Mouse (Mus musculus) C2C12 (cell line): Measurements from ENCODE around the gene Lrrc23. TPM values are rescaled to one million over a fixed set of nuclear protein-coding genes. Genes with fewer than 3 reads are reported as not detected.

ENCODE experiments used
- H3K27me3 ChIP-seq: one replicate; pipeline ENCODE4 v1.6.1; 2011; ENCODE audit not compliant: control insufficient read depth, insufficient read depth, insufficient read length
- H3K36me3 ChIP-seq: one replicate; pipeline ENCODE4 v1.6.1; 2011; ENCODE audit not compliant: control insufficient read depth, insufficient read depth
- H3K4me3 ChIP-seq: one replicate; pipeline ENCODE4 v1.5.1; 2011; ENCODE audit warnings: mild to moderate bottlenecking, control low read depth; ENCODE audit not compliant: poor library complexity, insufficient read depth, severe bottlenecking
- H3K79me2 ChIP-seq: one replicate; pipeline ENCODE4 v1.6.1; 2011; ENCODE audit not compliant: control insufficient read depth, insufficient read depth
- H3K79me3 ChIP-seq: one replicate; pipeline ENCODE4 v1.6.1; 2011; ENCODE audit warnings: low read depth, control low read depth
- H3ac ChIP-seq: one replicate; pipeline ENCODE3; 2011; ENCODE audit warnings: low read depth; ENCODE audit not compliant: control insufficient read depth, insufficient read length
- CEBPB ChIP-seq: IDR thresholded peaks from one replicate; pipeline ENCODE4 v1.6.1; 2011; ENCODE audit warnings: low read depth, mild to moderate bottlenecking, control low read depth, moderate library complexity
- CTCF ChIP-seq: IDR thresholded peaks from one replicate; pipeline ENCODE4 v1.5.1; 2011; ENCODE audit not compliant: control insufficient read depth, insufficient read depth, insufficient read length
- FOSL1 ChIP-seq: IDR thresholded peaks from one replicate; pipeline ENCODE4 v1.8.0; 2011; ENCODE audit warnings: mild to moderate bottlenecking, low read length; ENCODE audit not compliant: poor library complexity, insufficient read depth, severe bottlenecking
- MAX ChIP-seq: IDR thresholded peaks from one replicate; pipeline ENCODE4 v1.6.1; 2011; ENCODE audit warnings: mild to moderate bottlenecking, control low read depth
- MYOD1 ChIP-seq: IDR thresholded peaks from one replicate; pipeline ENCODE4 v1.6.1; 2011; ENCODE audit warnings: low read depth; ENCODE audit not compliant: control insufficient read depth, insufficient read length
- MYOG ChIP-seq: IDR thresholded peaks from one replicate; pipeline ENCODE4 v1.6.1; 2011; ENCODE audit not compliant: control insufficient read depth, insufficient read length; ENCODE audit errors: extremely low read depth
- USF1 ChIP-seq: IDR thresholded peaks from one replicate; pipeline ENCODE4 v1.6.1; 2011; ENCODE audit warnings: low read depth, mild to moderate bottlenecking, control low read depth, moderate library complexity
- polyA plus RNA-seq: library from polyadenylated mRNA; unstranded; fragments of >200 nt; fragmentation: generic; extraction: Trizol; gene quantifications from one replicate; pipeline ENCODE4 v1.2.1, GENCODE M21; 2012; ENCODE audit warnings: missing spikeins

Gene Lrrc23
- polyA plus RNA-seq, 1 experiment, result 0.13 TPM

GRCm38 (mm10) chr6:124757909-124758848 lies 21.3 kb downstream of the Lrrc23 start:
- Histone ChIP-seq H3K36me3 (peaks cover 11% of the 10 kb centered on the region), H3K79me2 (peaks cover 38% of the 10 kb centered on the region), H3K79me3 (peaks cover 29% of the 10 kb centered on the region), H3ac (peak overlapping the region; percentile 21), H3K27me3 (no peaks in the 10 kb centered on the region), H3K4me3 (peak overlapping the region; percentile 15)
- TF ChIP-seq USF1 (no peak), CEBPB (no peak), CTCF (no peak), MYOG (no peak), FOSL1 (no peak)

- peak overlapping the region; percentile 95 for H3ac ChIP-seq
- peaks cover 19% of the 10 kb centered on the region for H3K36me3 ChIP-seq
- H3K4me3 ChIP-seq, result peak overlapping the region; percentile 15
- no peak for TF ChIP-seq MAX
- TF ChIP-seq MYOG, result no peak
- no peak for TF ChIP-seq CTCF
- TF ChIP-seq CEBPB, result no peak
- peaks cover 46% of the 10 kb centered on the region for H3K79me2 ChIP-seq
- H3K27me3 ChIP-seq, result no peaks in the 10 kb centered on the region
- peaks cover 37% of the 10 kb centered on the region for H3K79me3 ChIP-seq
These were observed 22.1 kb downstream of the Lrrc23 start for GRCm38 (mm10) chr6:124757351-124757880.

- Histone ChIP-seq H3K27me3 (no peaks in the 10 kb centered on the region), H3ac (peak overlapping the region; percentile 95), H3K79me2 (peaks cover 52% of the 10 kb centered on the region), H3K36me3 (peaks cover 25% of the 10 kb centered on the region), H3K79me3 (peaks cover 43% of the 10 kb centered on the region), H3K4me3 (peak overlapping the region; percentile 63)
- TF ChIP-seq USF1 (no peak), MYOD1 (no peak), MYOG (no peak), CTCF (no peak), CEBPB (no peak), FOSL1 (no peak), MAX (no peak)
These were observed 22.7 kb downstream of the Lrrc23 start for GRCm38 (mm10) chr6:124756652-124757350.

GRCm38 (mm10) chr6:124755831-124756595 lies 23.5 kb downstream of the Lrrc23 start, which contains the start of the genes Gm45234 and Atn1:
Gene Gm45234, minus strand, starts transcription at chr6:124756021.
Gene Atn1, minus strand, starts transcription at chr6:124756524.
- Histone ChIP-seq H3K79me2 (peaks cover 60% of the 10 kb centered on the region), H3K4me3 (peak within 1 kb of the TSS; percentile 63), H3K36me3 (peaks cover 32% of the 10 kb centered on the region), H3ac (peak within 1 kb of the TSS; percentile 95), H3K27me3 (no peaks in the 10 kb centered on the region), H3K79me3 (peaks cover 49% of the 10 kb centered on the region)
- TF ChIP-seq FOSL1, result no peak
- TF ChIP-seq CTCF, result no peak
- TF ChIP-seq CEBPB, result no peak
- TF ChIP-seq USF1, result no peak
- TF ChIP-seq MYOD1, result no peak
- TF ChIP-seq MAX, result no peak
- no peak for TF ChIP-seq MYOG

- TF ChIP-seq MYOD1 (no peak), CEBPB (peak; percentile 71)
- Histone ChIP-seq H3K79me3 (peaks cover 56% of the 10 kb centered on the region), H3K27me3 (no peaks in the 10 kb centered on the region), H3K79me2 (peaks cover 67% of the 10 kb centered on the region), H3K4me3 (peak overlapping the region; percentile 63), H3K36me3 (peaks cover 39% of the 10 kb centered on the region), H3ac (peak overlapping the region; percentile 95)
These were observed 24.2 kb downstream of the Lrrc23 start for GRCm38 (mm10) chr6:124755306-124755705.
